Mouse (Mus musculus): ENCODE measurements at regions not wholly inside any gene's neighbourhood (a gene's known extent, or its start where the extent isn't known, plus 50 kb on each side); places are given as distances from the start of the nearest gene placed in this dataset.

DNA sequence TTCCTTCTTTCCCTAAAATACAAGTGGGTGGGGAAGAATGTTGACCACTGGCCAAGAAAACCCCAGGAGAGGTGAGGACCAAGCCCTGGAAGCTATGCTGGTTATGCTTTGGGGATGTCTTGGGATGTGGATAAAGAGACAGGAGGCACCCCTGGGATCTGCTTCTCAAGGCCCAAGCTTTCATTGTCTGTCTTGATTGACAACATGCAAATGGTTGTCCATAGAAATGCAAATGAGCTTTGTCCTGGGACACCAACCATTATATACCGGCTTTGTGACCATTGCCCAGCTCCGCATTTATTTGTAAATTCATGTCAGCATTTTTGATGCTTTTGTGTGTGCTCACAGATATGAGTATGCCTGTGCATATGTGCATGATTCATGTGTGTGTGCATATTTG lies 174.9 kb downstream of the Bmp7 start:
- Histone ChIP-seq H3K4me3 (no peak overlapping the region), H3K27ac (no peak overlapping the region)
- no peak for DNase-seq
- intact Hi-C loops (cut with DNase I): no loop called here
- no peak for TF ChIP-seq CTCF (IDR thresholded peaks at IDR 0.05)

- H3K27ac ChIP-seq: no peak overlapping the region
- no peak for TF ChIP-seq CTCF (IDR thresholded peaks at IDR 0.05)
- no peak for DNase-seq
- intact Hi-C loops (cut with DNase I): no loop called here
- H3K4me3 ChIP-seq: no peak overlapping the region
Measured at GRCm38 (mm10) chr2:172766403-172766802, 173.7 kb downstream of the Bmp7 start.

GRCm38 (mm10) chr2:172768756-172769155 lies 171.4 kb downstream of the Bmp7 start:
- Histone ChIP-seq H3K27ac (no peak overlapping the region), H3K4me3 (no peak overlapping the region)
- intact Hi-C loops (cut with DNase I): no loop called here
- DNase-seq: no peak
- TF ChIP-seq CTCF (IDR thresholded peaks at IDR 0.05): no peak

DNA sequence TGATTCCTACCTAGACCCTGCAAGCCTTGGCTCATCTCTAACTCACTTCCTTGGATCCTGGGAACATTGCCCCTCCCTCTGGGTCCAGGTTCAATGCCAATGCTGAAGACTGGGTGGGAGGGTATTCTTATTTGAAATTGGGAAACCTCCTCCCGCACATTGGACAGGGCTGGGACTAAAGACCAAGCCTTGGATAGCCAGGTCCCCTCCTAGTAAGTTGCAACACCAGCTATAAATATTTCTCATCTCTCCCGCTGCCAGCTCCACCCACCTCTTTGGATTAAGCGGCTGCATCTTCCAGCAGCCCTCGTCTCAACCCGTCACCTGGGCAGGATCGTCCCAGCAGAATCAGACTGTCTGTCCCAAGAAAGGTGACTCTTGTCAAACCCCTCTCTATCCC lies 170.1 kb downstream of the Bmp7 start:
- intact Hi-C loops (cut with DNase I): loop anchor here (10.0 kb wide), 1 partner anchor 215 kb away; no protein-coding TSS in a partner anchor

DNA sequence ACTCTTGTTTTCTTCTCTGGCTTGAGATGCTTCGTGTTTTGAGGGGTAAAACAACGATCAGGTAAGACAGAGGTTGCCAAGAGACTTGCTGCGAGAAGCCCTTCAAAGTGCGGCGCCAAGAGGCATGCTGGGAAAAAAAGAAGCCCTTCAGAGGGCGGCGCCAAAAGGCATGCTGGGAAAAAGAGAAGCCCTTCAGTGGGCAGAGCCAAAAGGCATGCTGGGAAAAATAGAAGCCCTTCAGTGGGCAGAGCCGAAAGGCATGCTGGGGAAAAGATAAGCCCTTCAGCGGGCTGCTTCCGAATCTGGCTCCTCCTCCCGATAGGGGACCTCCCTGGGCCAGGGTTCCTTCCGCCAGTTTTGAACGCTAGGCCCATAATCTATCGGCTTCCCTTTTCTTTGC lies 169.5 kb downstream of the Bmp7 start:
- no peak overlapping the region for H3K4me3 ChIP-seq
- no peak for DNase-seq
- TF ChIP-seq CTCF (IDR thresholded peaks at IDR 0.05): no peak
- intact Hi-C loops (cut with DNase I): loop anchor here (10.0 kb wide), 1 partner anchor 216 kb away; no protein-coding TSS in a partner anchor
- no peak overlapping the region for H3K27ac ChIP-seq

More for the DNA sequence above, 170.1 kb downstream of the Bmp7 start:
- DNase-seq: no peak
- H3K4me3 ChIP-seq: no peak overlapping the region
- no peak overlapping the region for H3K27ac ChIP-seq
- TF ChIP-seq CTCF (IDR thresholded peaks at IDR 0.05): no peak

DNA sequence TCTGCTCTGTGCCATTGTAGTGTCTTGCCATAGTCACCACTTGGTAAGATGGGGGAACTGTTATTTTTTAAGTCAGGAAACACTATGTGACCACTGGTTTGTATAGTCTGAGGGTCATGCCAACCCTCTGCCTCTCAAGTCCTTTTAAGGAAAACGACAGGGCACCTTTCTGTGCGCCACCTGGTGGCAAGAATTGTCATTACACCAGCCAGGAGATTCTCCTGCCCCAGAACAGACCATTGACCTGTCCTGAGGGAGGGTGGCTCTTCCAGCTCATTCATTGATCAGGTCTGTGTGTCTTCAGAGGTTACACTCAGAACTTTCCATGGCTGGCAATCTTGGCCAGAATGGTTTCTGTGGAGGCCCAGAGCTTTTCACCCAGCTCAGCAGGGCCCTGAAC lies 166.9 kb downstream of the Bmp7 start:
- no peak overlapping the region for H3K27ac ChIP-seq
- intact Hi-C loops (cut with DNase I): loop anchor here (1.0 to 10.0 kb wide), 2 partner anchors 218 to 295 kb away; no protein-coding TSS in a partner anchor
- peak; percentile 66 for DNase-seq
- H3K4me3 ChIP-seq: no peak overlapping the region
- TF ChIP-seq CTCF (IDR thresholded peaks at IDR 0.05): peak; percentile 81

DNA sequence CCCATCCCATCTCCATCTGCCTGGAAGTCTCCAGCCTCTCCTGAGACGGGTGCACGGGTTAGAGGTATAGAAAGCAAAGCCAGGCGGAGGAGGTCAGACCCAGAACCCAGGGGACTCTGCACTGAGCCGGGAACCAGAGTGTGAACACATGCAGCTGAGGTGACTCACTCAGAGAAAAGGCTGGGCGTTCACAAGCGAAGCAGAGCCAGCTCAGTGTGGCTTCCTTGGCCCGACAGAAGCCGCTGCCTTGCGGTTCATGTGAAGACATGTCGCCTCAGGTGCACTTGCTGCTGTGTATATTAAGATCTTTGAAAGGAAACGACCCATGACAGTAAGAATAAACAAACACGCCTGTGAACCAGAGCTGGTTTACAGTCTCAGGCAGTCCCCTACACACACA lies 163.6 kb downstream of the Bmp7 start:
- no peak overlapping the region for H3K4me3 ChIP-seq
- no peak overlapping the region for H3K27ac ChIP-seq
- TF ChIP-seq CTCF (IDR thresholded peaks at IDR 0.05): no peak
- intact Hi-C loops (cut with DNase I): loop anchor here (10.0 kb wide), 1 partner anchor 222 kb away; no protein-coding TSS in a partner anchor
- DNase-seq: no peak

DNA sequence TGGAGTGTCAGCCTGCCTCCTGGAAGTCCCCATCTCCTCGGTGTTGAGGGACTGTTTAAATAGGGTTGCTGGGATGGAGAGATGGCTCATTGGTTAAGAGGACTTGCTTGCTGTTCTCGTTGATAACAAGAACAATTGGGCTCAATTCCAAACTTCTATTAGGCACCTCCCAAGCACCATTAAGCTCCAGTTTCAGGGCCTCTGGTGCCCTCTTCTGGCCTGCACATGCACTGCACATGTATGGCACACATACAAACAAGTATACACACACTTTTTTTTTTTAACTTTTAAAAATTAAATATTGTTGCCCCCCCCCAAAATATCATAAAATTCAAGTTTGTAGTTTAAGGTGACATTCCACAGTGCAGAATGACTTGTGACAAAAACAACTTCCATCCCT lies 162.3 kb downstream of the Bmp7 start:
- Histone ChIP-seq H3K4me3 (no peak overlapping the region), H3K27ac (no peak overlapping the region)
- intact Hi-C loops (cut with DNase I): loop anchor here (10.0 kb wide), 1 partner anchor 223 kb away; no protein-coding TSS in a partner anchor
- DNase-seq: no peak
- peak; percentile 23; the same call in 1 of the 2 replicates for TF ChIP-seq CTCF (IDR thresholded peaks at IDR 0.05)

- no peak for TF ChIP-seq CTCF (IDR thresholded peaks at IDR 0.05)
- Histone ChIP-seq H3K4me3 (no peak overlapping the region), H3K27ac (no peak overlapping the region)
- no peak for DNase-seq
- intact Hi-C loops (cut with DNase I): loop anchor here (10.0 kb wide), 1 partner anchor 224 kb away; no protein-coding TSS in a partner anchor
Measured at GRCm38 (mm10) chr2:172779096-172779495, 161.0 kb downstream of the Bmp7 start.

GRCm38 (mm10) chr2:172782686-172783085 lies 157.4 kb downstream of the Bmp7 start:
- no peak for TF ChIP-seq CTCF (IDR thresholded peaks at IDR 0.05)
- Histone ChIP-seq H3K27ac (no peak overlapping the region), H3K4me3 (no peak overlapping the region)
- DNase-seq: no peak
- intact Hi-C loops (cut with DNase I): no loop called here

DNA sequence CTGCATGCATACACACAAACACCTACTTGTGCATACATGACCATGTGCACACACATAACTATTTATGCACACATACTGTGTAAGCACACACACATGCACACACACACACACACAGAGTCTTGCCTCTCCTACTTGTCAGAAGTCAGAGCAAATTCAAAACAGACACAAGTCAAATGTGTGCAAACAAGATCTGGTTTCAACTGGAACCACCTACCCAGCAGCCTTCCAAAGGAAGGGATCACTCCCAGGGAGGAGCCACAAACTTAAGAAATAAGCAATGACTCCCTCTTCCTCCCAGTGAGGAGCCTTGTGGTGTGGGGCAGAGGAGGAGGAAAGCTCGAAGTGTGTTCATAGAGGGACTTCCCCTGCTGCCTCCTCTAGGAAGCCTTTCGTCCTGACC lies 153.8 kb downstream of the Bmp7 start:
- intact Hi-C loops (cut with DNase I): no loop called here

DNA sequence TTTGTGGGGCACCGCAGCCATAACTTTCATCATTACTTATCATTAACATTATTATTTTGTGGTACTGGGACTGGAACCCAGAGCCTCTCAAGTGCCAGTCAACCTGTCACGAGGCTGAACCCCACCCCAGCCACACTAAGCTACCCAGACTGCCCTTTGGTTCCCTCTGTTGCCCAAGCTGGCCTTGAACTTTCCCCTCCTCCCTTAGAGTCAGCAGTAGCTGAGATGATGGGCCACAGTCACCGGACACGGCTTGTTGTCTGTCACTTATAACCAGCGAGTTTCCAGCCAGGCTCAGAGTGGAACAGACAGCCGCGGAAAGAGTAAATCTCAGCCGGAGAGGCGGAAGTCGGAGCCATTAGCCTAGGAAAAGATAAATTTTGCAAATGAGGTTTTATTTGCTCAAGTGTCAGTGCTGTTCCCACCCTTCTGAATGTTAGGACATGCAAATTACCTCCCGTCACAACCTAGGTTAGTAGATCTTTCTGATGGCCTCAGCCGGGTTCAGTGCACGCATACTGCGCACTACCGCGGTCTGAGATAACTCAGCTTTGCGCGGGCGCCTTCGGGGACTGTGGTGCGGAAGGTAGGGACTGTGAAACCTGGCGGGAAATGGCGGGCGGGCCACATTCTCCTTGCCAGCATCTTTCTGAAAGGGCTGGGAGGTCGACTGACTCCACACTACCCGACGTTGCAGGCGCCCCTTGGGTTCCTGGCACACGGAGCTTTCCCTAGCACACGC lies 152.7 kb downstream of the Bmp7 start:
- Histone ChIP-seq H3K4me3 (no peak overlapping the region), H3K27ac (no peak overlapping the region)
- no peak for TF ChIP-seq CTCF (IDR thresholded peaks at IDR 0.05)
- no peak for DNase-seq
- intact Hi-C loops (cut with DNase I): no loop called here

More for the DNA sequence above, 153.8 kb downstream of the Bmp7 start:
- no peak for TF ChIP-seq CTCF (IDR thresholded peaks at IDR 0.05)
- DNase-seq: no peak
- H3K27ac ChIP-seq: no peak overlapping the region
- no peak overlapping the region for H3K4me3 ChIP-seq

DNA sequence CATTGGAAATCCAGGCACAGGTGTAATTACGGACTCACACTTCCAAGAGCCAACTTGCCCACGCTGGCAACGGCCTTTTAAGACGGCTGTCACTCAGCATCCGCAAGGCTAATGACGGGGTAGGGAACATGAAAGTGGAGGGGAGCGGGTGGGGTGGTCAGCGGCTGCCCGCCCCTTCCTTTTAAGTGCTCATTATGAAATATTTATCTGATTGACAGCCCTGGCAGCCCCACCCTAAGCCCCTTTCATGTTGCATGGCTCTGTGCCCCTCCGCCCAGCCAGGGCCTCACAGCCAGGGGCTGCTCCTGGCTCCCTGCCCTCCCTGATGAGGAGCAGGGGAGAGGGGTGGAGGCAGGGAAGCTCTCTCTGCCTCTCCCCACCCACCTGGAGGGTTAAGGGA lies 150.9 kb downstream of the Bmp7 start:
- H3K4me3 ChIP-seq: no peak overlapping the region
- intact Hi-C loops (cut with DNase I): no loop called here
- no peak overlapping the region for H3K27ac ChIP-seq
- no peak for DNase-seq
- no peak for TF ChIP-seq CTCF (IDR thresholded peaks at IDR 0.05)

- no peak for DNase-seq
- no peak overlapping the region for H3K27ac ChIP-seq
- intact Hi-C loops (cut with DNase I): no loop called here
- TF ChIP-seq CTCF (IDR thresholded peaks at IDR 0.05): no peak
- H3K4me3 ChIP-seq: no peak overlapping the region
Measured at GRCm38 (mm10) chr2:172792555-172792954, 147.6 kb downstream of the Bmp7 start.

All from gastrocnemius, adult 2 months (tissue).